Mouse (Mus musculus) CD4-positive, CD25-positive, alpha-beta regulatory T cell, adult 9 weeks (primary cell): ENCODE measurements around the gene Cpz. TPM values are rescaled to one million over a fixed set of nuclear protein-coding genes. Genes with fewer than 3 reads are reported as not detected.

ENCODE experiments used
- polyA plus RNA-seq: library from polyadenylated mRNA; unstranded; fragments of 100-300 nt; shearing (Covaris generic); gene quantifications from one replicate; pipeline ENCODE4 v1.2.1, GENCODE M21; 2017

Cpz gene
- polyA plus RNA-seq = not detected

DNA sequence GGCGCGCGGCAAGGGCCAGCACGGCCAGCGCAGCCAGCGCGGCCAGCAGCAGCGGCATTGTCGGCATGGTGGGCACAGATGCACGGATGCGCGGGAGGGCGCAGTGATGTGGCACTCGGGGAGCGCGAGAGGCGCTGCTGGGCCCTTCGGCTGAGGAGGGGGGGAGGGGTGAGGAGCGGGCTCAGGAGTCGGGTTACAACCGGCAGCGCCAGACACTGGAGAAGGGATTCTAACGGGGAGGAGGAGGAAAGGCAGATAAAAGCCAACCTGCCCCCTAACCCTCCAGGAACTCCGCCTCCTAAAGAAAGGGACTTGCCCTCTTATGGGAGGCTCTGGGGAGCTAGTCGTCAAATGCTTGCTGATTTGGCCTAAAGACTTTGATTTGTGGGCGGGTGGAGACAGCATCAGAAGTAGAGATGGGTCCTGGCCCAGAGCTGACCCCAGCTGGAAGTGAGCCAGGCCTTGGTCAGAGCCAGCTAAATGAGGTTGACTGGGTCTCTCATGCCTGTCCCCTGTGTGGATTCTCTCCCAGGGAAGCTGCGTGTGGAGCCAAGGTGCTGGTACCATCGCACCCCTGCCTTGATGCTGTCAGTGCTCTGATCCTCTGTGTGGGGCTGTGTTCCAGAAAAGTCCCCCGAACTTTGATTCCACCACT is at the start of gene Cpz:
Gene Cpz (minus strand): TSS at position 230 of the 655 bp plus-strand sequence.

DNA sequence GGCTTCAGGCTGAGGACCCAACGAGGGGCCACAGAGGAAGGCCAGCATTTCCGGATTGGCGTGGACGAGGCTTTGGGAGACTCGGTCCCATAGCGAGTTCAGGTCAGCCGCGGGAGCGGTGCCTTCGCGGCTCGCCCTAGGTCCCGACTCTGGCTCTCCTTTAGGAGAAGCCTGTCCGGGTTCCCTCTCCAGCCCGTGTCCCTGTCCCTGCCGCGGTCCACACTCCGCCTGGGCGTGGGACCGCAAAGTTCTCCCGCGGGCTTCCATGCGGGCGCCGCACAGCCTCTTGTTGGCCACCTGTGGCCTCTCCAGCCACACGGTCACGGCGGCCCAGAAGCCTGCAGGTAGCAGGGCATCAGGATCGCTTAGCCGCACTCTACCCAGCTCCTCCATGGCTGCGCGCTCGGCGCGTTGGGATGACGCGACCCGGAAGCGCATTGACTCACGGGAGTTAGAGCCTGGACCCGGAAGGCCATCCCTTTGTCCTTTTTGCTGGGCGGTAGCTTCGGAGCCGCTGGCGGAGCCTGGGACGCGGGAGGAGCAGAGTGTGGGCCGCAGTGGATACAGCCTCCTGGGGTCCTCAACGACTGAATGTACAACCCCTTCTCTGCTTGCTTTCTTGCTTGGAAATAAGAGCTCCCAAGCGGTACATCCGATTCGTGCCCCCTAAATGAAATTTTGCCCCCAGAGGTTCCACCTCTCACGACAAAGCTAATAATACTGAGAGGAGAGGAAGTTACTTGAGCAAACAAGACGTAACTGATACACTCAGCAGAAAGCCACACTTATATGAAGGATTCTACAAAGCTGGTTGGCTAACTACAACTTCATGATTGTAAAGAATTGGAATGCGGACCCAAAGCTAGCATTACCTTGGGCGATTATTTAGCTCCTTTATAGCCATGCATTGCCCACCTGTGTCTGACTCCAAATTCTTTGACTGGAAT is 49.4 kb upstream of the Cpz start, which contains the start of gene Trmt44:
Gene Trmt44 (minus strand): TSS at position 418 of the 947 bp plus-strand sequence.

Other genes starting within 250 kb of the Cpz start
- gene Adra2c, start 247.4 kb downstream of the Cpz start, polyA plus RNA-seq = not detected
- gene Hmx1, start 136.6 kb downstream of the Cpz start, polyA plus RNA-seq = not detected
- gene Trmt44, start 49.4 kb upstream of the Cpz start, polyA plus RNA-seq = 10.1 TPM
- 53.9 TPM for gene Acox3, start 57.3 kb upstream of the Cpz start, polyA plus RNA-seq
- not detected for gene Htra3, start 154.1 kb upstream of the Cpz start, polyA plus RNA-seq
- gene Sh3tc1, start 214.3 kb upstream of the Cpz start, polyA plus RNA-seq = 6.1 TPM
- 2.5 TPM for gene Ablim2, start 232.2 kb upstream of the Cpz start, polyA plus RNA-seq